Mouse (Mus musculus) lung, adult 2 months (tissue): ENCODE data around the gene Ddx5. TPM values are rescaled to one million over a fixed set of nuclear protein-coding genes. Genes with fewer than 3 reads are reported as not detected.
A peak's percentile ranks its signal among the peaks of the same experiment; 100 is the strongest.

Experiments
- DNase-seq: peaks from one replicate; pipeline ENCODE4 v3.0.0; 2022
- H3K4me1 ChIP-seq: fragments of 200-500 bp; 2 replicates; pipeline ENCODE4 v1.6.1; 2011; ENCODE audit warnings: low read length; ENCODE audit not compliant: control insufficient read depth, insufficient read depth
- H3K4me3 ChIP-seq: fragments of 200-500 bp; replicated peaks from 2 replicates; pipeline ENCODE3; 2011; ENCODE audit warnings: low read depth, mild to moderate bottlenecking, control low read depth, low read length; ENCODE audit errors: extremely low read depth
- CTCF ChIP-seq: fragments of 200-500 bp; IDR thresholded peaks from 2 replicates; pipeline ENCODE4 v1.5.1; 2011; ENCODE audit warnings: mild to moderate bottlenecking, low read length, control low read depth; ENCODE audit not compliant: insufficient read depth
- POLR2A ChIP-seq: fragments of 200-500 bp; IDR thresholded peaks from 2 replicates; pipeline ENCODE4 v1.6.1; 2011; ENCODE audit warnings: low read depth, mild to moderate bottlenecking, control low read depth, low read length, borderline replicate concordance; ENCODE audit errors: extremely low read depth
- WGBS: fragments of 180-500 bp; shearing (Covaris S2); methylation state at CpG from one replicate; pipeline ENCODE4 v1.1.7; 2018; 5-methylcytosine and 5-hydroxymethylcytosine counted together
- polyA plus RNA-seq: library from polyadenylated mRNA; depleted of rRNA; stranded (reverse); fragments of >200 nt; gene quantifications from 2 replicates; pipeline ENCODE4 v1.2.3, GENCODE M21; 2012; rRNA removed

The Ddx5 gene
- 539 and 718 TPM in 2 replicates for polyA plus RNA-seq

GRCm38 (mm10) chr11:106788775-106789459, at the start of gene Ddx5, which contains the start of gene Cep95:
Ddx5 (minus strand) TSS chr11:106789185.
Cep95 (plus strand) TSS chr11:106789252.
- TF ChIP-seq CTCF (no peak), POLR2A (peak; percentile 94; the same call in 1 of the 2 replicates)
- peak within 1 kb of the TSS; percentile 93 for H3K4me3 ChIP-seq
- under 1% methylated on average over 58 of the region's 58 CpGs for WGBS
- peak; percentile 93 for DNase-seq
- peaks cover 2% of the 10 kb centered on the region for H3K4me1 ChIP-seq

- no peak for TF ChIP-seq CTCF
- TF ChIP-seq POLR2A: no peak
- WGBS: 88% methylated on average over 7 of the region's 7 CpGs
- no peak overlapping the region for H3K4me3 ChIP-seq
- no peaks in the 10 kb centered on the region for H3K4me1 ChIP-seq
- DNase-seq: no peak
Measured at GRCm38 (mm10) chr11:106828079-106828478, 39.1 kb upstream of the Ddx5 start.

- Histone ChIP-seq H3K4me1 (peaks cover 6% of the 10 kb centered on the region), H3K4me3 (no peak overlapping the region)
- DNase-seq: no peak
- TF ChIP-seq CTCF: no peak
- TF ChIP-seq POLR2A: no peak
- 74% methylated on average over 10 of the region's 10 CpGs for WGBS
Measured at GRCm38 (mm10) chr11:106824403-106824802, 35.4 kb upstream of the Ddx5 start.

GRCm38 (mm10) chr11:106823741-106824140, 34.8 kb upstream of the Ddx5 start:
- WGBS: 93% methylated on average over 8 of the region's 8 CpGs
- peaks cover 6% of the 10 kb centered on the region for H3K4me1 ChIP-seq

GRCm38 (mm10) chr11:106822911-106823310, 33.9 kb upstream of the Ddx5 start:
- DNase-seq: no peak
- H3K4me1 ChIP-seq: peaks cover 6% of the 10 kb centered on the region
- 76% methylated on average over 5 of the region's 5 CpGs for WGBS
- TF ChIP-seq CTCF: no peak
- no peak for TF ChIP-seq POLR2A
- no peak overlapping the region for H3K4me3 ChIP-seq

More at GRCm38 (mm10) chr11:106823741-106824140, 34.8 kb upstream of the Ddx5 start:
- H3K4me3 ChIP-seq: no peak overlapping the region
- TF ChIP-seq CTCF (no peak), POLR2A (no peak)
- no peak for DNase-seq

GRCm38 (mm10) chr11:106822491-106822890, 33.5 kb upstream of the Ddx5 start:
- H3K4me3 ChIP-seq: no peak overlapping the region
- peaks cover 6% of the 10 kb centered on the region for H3K4me1 ChIP-seq
- DNase-seq: no peak
- WGBS: 90% methylated on average over 8 of the region's 8 CpGs
- TF ChIP-seq POLR2A (no peak), CTCF (no peak)

GRCm38 (mm10) chr11:106821397-106821796, 32.4 kb upstream of the Ddx5 start:
- 71% methylated on average over 6 of the region's 6 CpGs for WGBS
- Histone ChIP-seq H3K4me3 (no peak overlapping the region), H3K4me1 (peaks cover 6% of the 10 kb centered on the region)
- TF ChIP-seq POLR2A (no peak), CTCF (no peak)
- no peak for DNase-seq

- peaks cover 6% of the 10 kb centered on the region for H3K4me1 ChIP-seq
- H3K4me3 ChIP-seq: no peak overlapping the region
- TF ChIP-seq CTCF (no peak), POLR2A (no peak)
- DNase-seq: peak; percentile 36
- WGBS: 27% methylated on average over 4 of the region's 4 CpGs
Measured at GRCm38 (mm10) chr11:106820972-106821371, 32.0 kb upstream of the Ddx5 start.

GRCm38 (mm10) chr11:106820252-106820651, 31.3 kb upstream of the Ddx5 start:
- Histone ChIP-seq H3K4me1 (peaks cover 6% of the 10 kb centered on the region), H3K4me3 (no peak overlapping the region)
- TF ChIP-seq CTCF: no peak
- no peak for TF ChIP-seq POLR2A
- 81% methylated on average over 6 of the region's 6 CpGs for WGBS
- DNase-seq: no peak

GRCm38 (mm10) chr11:106819595-106819994, 30.6 kb upstream of the Ddx5 start:
- peaks cover 6% of the 10 kb centered on the region for H3K4me1 ChIP-seq
- DNase-seq: no peak
- H3K4me3 ChIP-seq: no peak overlapping the region
- WGBS: 82% methylated on average over 9 of the region's 9 CpGs
- TF ChIP-seq CTCF (no peak), POLR2A (no peak)
